Mouse (Mus musculus) urinary bladder, postnatal 4 days (tissue): Measurements from ENCODE around the gene Atp5s.

Source experiments
- DNase-seq, 2 experiments: peaks; one replicate each; pipeline ENCODE4 v3.0.0; 2021 to 2022; ENCODE audit warnings: low spot score in 2 of 2

Atp5s gene

DNA sequence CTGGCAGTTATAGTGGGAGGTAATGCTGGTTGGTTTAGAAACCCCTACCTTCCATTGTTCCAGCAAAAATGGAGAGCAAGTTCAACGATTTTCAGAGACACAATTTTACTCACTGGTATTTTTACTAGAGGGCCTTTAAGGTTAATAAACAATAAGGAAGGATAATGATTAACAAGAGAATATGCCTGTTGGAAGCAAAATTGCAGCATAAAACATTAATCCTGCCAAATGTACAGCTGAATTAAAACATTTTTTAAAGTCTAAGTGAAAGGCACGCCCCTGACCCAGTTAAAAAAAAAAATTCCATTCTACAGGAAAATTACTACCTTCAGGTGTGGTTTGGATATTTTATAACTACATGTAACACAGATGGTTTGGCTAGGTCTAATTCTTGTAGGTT lies 53.2 kb downstream of the Atp5s start:
- DNase-seq = no peak

DNA sequence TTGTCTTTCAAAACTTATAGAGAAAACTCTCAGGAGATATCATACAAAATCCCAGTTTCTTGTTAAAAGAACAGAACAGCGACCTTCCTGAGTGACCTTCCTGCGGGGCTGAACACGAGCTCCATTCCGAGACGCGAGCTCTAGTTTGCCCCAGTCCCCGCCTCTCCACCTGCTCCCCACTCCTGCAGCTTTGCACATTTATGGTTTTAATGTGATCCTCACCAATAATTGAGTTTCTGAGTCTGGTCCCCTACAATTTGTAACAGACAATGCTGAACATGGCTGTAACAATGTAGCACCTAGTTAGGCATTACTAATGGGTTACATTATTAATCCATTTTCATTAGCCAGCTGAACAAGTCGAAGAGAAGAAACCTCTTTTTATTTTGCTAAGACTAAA lies 56.7 kb downstream of the Atp5s start:
- DNase-seq = no peak

DNA sequence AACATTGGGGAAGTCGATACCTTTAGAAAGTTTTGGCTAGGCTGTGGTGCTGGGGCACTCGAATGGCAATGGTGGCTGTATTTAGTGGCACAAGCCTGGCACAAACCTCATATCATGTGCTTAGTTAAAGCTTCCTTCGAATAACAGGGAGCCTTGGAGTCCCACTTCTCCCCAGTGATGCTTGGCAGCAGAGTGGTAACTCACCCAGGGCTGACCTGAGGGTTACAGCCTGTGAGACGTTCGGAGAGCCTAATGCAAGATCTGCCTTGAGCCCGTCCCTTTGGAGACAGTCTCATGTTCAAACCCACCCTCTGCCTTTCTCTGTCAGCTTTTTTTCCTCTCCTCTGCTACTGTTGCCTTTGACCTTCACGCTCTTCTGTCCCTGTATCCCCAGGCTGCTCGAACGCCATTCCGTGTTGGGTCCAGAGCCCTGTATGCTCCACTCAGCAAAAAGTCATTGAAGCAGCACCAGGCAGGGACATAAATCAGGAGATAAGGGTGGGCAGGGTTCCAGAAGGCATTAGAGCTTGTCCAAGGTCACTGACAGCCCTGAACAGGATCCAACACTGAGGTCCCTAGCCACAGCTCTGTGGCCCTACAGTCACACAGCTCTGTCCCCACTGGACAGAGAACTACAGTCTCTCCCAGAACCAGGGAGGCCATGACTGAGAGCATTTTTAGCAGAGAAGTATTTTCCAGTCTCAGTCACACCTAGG lies 57.3 kb downstream of the Atp5s start:
- no peak for DNase-seq

DNA sequence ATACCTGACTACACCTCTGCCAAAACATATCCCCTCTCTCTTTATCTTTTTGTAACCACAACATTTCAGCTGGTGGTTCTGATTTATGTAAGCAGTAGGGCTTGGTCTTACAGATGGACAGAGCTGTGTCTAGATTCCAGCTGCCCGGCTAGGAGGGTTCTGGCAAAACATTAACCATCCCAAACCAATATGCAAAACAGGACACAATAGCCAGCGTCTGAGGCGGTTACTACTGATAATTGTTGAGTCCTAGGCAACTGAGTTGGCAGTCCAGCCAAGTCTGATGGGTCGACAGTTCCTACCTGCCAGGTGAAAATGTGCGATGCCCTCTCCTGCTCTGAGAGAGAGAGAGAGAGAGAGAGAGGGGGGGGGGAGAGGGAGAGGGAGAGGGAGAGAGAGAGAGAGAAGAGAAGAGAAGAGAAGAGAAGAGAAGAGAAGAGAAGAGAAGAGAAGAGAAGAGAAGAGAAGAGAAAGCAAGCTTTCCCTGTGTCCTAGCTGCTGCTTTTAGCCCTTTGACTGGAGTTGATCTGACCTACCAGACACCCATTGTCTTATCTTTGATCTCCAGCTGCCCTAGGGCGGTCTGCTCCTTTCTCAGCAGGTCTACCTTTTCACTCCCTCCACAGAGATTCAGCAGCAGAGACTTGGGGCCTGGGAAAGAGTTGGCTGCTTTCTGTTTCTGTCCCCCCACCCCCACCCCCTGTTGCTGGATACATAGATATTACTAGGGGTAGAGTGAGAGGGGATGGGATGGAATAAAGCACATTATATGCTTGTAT lies 58.7 kb downstream of the Atp5s start:
- no peak for DNase-seq

DNA sequence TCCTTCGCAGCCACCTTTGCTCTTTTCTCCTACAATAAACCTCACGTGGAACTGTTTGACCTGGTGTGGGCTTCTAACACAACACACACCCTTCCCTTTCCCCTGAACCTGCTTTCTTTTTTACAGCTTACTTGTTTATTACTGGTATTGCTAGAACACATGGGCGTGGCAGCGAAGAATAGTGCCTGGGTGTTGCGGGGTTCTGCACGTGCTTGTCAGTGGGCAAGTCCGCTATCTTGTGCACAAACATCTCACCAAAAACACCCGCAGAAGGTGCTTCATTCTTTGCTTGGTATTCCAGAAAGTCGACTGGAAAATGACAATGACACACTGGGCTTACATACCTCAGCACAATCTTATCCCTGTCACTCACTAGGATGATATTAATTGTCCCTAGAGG lies 60.7 kb downstream of the Atp5s start:
- no peak for DNase-seq

DNA sequence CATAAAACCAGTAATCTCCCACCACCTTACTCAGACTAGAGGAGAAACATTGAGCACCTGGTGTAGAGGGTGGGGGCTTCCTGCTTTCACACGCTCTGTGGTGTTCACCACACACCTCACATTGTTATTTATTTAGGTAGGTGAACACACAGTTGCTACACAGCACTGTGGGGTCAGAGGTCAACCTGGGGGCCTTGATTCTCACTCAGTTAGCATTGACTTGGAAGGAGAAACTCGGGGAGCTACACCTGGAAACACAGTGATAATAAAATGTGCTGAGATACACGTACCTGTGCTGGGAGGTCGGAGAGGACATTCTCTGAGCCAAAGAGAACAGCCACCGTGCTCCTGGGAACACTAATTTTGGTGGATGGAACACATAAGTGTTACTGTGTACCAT lies 63.6 kb downstream of the Atp5s start:
- no peak for DNase-seq

DNA sequence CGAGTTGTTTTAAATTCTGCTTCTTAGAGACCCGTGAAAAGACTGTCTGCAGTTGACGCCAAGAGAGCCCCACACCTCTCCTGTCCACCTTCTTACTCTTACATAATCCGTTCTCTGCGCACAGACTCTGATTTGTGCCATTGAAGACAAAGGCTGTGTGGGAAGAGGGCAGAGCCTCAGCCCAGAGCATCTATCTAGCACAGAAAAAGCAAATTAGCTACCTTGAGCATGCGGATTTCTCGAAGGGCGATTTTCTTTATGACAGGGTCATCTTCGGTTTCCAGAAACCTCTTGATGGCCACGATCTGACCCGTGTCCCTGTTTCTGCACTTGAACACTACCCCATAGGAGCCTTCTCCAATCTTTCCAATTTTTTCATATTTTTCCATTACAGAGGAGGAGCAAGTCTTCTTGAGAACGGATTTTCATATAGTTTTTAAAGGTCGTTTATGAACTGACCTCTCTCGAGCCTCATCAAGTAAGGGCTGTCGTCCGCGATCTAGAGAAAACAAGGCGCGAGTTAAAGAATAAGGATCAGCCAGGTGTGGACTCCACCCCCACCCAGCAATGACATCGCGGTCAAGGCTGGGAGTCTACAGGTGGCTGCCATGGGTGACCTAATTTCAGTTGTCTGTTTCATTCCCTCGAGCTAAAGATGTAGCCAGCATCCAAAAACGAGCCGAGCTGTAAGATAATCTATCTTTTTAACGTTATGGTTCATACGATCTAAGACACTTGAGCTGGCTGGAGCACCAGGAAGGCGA lies 65.2 kb downstream of the Atp5s start:
- no peak for DNase-seq

DNA sequence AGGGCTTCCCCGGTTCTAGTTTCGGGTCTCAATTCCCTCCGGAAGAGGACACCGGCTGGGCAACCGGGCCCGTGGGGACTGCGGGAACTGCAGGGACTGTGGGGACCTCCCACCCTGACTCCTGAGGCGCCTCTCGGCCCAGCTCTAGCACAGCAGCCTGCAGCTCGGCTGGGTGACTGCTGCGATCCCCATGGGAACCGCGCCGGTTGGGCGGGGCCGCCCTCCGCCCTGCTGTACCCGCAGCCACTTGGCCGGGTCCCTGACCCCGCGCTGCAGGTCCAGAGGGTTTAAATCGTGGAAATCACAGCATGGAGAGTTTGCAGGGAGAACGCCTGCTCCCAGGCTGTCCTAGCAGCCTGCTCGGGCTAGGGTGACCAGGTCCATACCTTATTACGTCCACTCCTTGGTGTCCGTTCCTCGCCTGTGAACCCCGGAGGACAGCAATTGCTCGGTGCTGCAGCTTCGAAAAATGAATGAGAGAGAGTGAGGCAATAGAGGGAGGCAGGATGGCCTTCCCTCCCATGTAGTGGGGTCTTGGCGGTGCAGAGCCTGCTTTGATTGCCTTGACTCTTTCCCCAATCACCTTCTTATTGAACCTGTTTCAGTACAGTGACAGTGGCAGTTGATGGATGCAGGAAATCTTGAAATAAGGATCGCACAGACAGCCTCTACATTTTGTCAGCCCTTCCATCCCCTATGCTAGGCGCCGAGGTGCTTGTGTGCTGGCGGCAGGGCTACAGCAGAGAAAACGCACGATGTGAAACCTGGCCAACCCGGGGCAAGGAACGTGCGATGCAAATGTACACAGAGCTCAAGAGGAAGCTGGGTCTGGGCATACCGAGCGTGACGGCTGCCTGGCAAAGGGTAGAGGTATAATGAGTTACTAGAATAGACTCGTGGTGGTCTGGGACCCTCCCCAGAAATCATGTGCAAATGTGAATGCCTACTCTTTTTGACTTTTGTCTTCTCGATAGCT lies 66.1 kb downstream of the Atp5s start, which contains the start of gene Cdkl1:
Gene Cdkl1, minus strand, starts transcription at position 738 of the 976 bp plus-strand sequence.
- peak; percentile 37 to 67 for DNase-seq
